Mouse (Mus musculus) brain, embryonic 14.5 days (tissue): ENCODE data around the gene Cage1.
A peak's percentile ranks its signal among the peaks of the same experiment; 100 is the strongest.

Experiments
- CTCF ChIP-seq: fragments of 200-500 bp; IDR thresholded peaks from 2 replicates; pipeline ENCODE4 v1.5.1; 2012; ENCODE audit warnings: inconsistent platforms, mild to moderate bottlenecking, moderate library complexity, borderline replicate concordance; ENCODE audit not compliant: insufficient read depth, insufficient read length; ENCODE audit errors: extremely low read depth
- POLR2A ChIP-seq: fragments of 200-500 bp; IDR thresholded peaks from 2 replicates; pipeline ENCODE4 v1.6.1; 2012; ENCODE audit warnings: mild to moderate bottlenecking, inconsistent platforms, borderline replicate concordance; ENCODE audit not compliant: poor library complexity, insufficient read depth, insufficient read length, severe bottlenecking; ENCODE audit errors: extremely low read depth

DNA sequence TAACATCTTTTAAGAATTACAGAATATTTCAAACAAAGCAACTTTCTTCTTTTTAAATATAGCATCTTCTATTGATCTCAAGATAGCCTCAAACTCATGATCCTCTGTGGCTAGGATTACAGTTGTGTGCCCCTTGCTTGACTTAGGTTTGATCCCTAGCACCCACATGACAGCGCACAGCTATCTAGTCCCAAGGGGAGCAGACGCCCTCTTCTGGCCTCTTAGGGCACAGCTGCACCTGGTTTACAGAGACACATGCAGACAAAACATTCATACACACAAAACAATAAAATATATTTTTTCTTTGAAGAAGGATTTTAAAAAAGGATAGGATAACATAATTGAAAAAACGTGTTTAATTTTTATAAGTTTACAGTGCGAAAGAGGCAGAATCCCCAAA, 11.0 kb downstream of the Cage1 start:
- peak; percentile 15; the same call in 1 of the 2 replicates for TF ChIP-seq CTCF
- TF ChIP-seq POLR2A: no peak
